Comparison of ENCODE assay signal across 10 mouse cellular contexts in genomic region chr2:72785365-72786043, GRCm38 (mm10).
DNase-seq lines count a peak whose midpoint lies in the region; ATAC-seq and TF ChIP-seq lines count a peak whose summit lies in the region.
"Had no signal": no experiment of that assay in that cellular context is flagged by ENCODE, and none has a peak within 500 bp of the region (broad histone marks: within the 10 kb centered on the region; RNA-seq: fewer than 3 reads in every experiment).

No protein-coding gene starts in this region.

- DNase-seq in kidney, postnatal 36 days = peak; percentile 19 to 29
- no peak for DNase-seq in liver, embryonic 11.5 days (ENCODE audit: low spot score)
- no peak for DNase-seq in stomach, postnatal 0 days (ENCODE audit: low spot score)
- DNase-seq in embryo, embryonic 10.5 days (ENCODE audit: low spot score) = no peak
- no peak for DNase-seq in adipocyte (ENCODE audit: low spot score)
- DNase-seq: cerebellum, adult 9-11 months; thymus, postnatal 14 days had no signal

- H3K9ac ChIP-seq in kidney, embryonic 15.5 days = no peak overlapping the region
- no peak overlapping the region for H3K9ac ChIP-seq in liver, embryonic 11.5 days (ENCODE audit: low read depth, low read length)
- no peak overlapping the region for H3K9ac ChIP-seq in stomach, postnatal 0 days (ENCODE audit: low read length)

- H3K36me3 ChIP-seq in kidney, embryonic 15.5 days = no peaks in the 10 kb centered on the region
- no peaks in the 10 kb centered on the region for H3K36me3 ChIP-seq in liver, embryonic 11.5 days (ENCODE audit: control insufficient read depth, insufficient read depth, low read length)
- no peaks in the 10 kb centered on the region for H3K36me3 ChIP-seq in stomach, postnatal 0 days (ENCODE audit: control insufficient read depth, insufficient read depth, low read length)

- H3K27ac ChIP-seq in kidney, embryonic 15.5 days = no peak overlapping the region
- peak overlapping the region; percentile 71 for H3K27ac ChIP-seq in liver, embryonic 11.5 days (ENCODE audit: low read depth, low read length)
- H3K27ac ChIP-seq in stomach, postnatal 0 days (replicated peaks) = no peak overlapping the region

- no peak for ATAC-seq in kidney, embryonic 15.5 days (replicated peaks; ENCODE audit: low FRiP score)
- ATAC-seq in granulocyte monocyte progenitor cell, adult 5-6 weeks (replicated peaks; ENCODE audit: poor library complexity, severe bottlenecking) = peak; percentile 67
- ATAC-seq in liver, embryonic 11.5 days (replicated peaks; ENCODE audit: low FRiP score) = 0 out of 2 replicates have a peak, but pooled peaks have one; percentile 57
- ATAC-seq in stomach, postnatal 0 days (ENCODE audit: low FRiP score, low TSS enrichment) = peak; percentile 68; the same call in 1 of the 2 replicates
- ATAC-seq: forebrain, embryonic 14.5 days had no signal

- no peak overlapping the region for H3K4me3 ChIP-seq in kidney, embryonic 15.5 days (replicated peaks)
- H3K4me3 ChIP-seq in liver, embryonic 11.5 days (ENCODE audit: low read depth, low read length) = no peak overlapping the region
- no peak overlapping the region for H3K4me3 ChIP-seq in stomach, postnatal 0 days (ENCODE audit: low read depth, low read length)

- no peak for TF ChIP-seq CTCF in stomach, postnatal 0 days (IDR thresholded peaks at IDR 0.05; ENCODE audit: low read depth)

- H3K4me2 ChIP-seq in kidney, embryonic 15.5 days = no peak overlapping the region
- no peak overlapping the region for H3K4me2 ChIP-seq in liver, embryonic 11.5 days
- H3K4me2 ChIP-seq in stomach, postnatal 0 days (replicated peaks; ENCODE audit: low read depth) = no peak overlapping the region

- no peak for TF ChIP-seq EP300 in stomach, postnatal 0 days (optimal IDR thresholded peaks at IDR 0.05)

- 81% methylated on average over 8 of the region's 8 CpGs for WGBS in kidney, embryonic 15.5 days
- WGBS in liver, embryonic 11.5 days = 77% methylated on average over 8 of the region's 8 CpGs
- WGBS in stomach, postnatal 0 days = 72% methylated on average over 8 of the region's 8 CpGs

- H3K4me1 ChIP-seq in kidney, embryonic 15.5 days = no peaks in the 10 kb centered on the region
- no peaks in the 10 kb centered on the region for H3K4me1 ChIP-seq in liver, embryonic 11.5 days (replicated peaks; ENCODE audit: control insufficient read depth, insufficient read depth, low read length)
- no peaks in the 10 kb centered on the region for H3K4me1 ChIP-seq in stomach, postnatal 0 days (replicated peaks; ENCODE audit: control insufficient read depth, insufficient read depth)

- no peaks in the 10 kb centered on the region for H3K27me3 ChIP-seq in kidney, embryonic 15.5 days
- H3K27me3 ChIP-seq in liver, embryonic 11.5 days (replicated peaks; ENCODE audit: control insufficient read depth, insufficient read depth, low read length) = no peaks in the 10 kb centered on the region
- H3K27me3 ChIP-seq in stomach, postnatal 0 days (ENCODE audit: control insufficient read depth, insufficient read depth, low read length) = no peaks in the 10 kb centered on the region

- H3K9me3 ChIP-seq in kidney, embryonic 15.5 days (replicated peaks) = no peaks in the 10 kb centered on the region
- no peaks in the 10 kb centered on the region for H3K9me3 ChIP-seq in liver, embryonic 11.5 days (ENCODE audit: control insufficient read depth, low read length)
- H3K9me3 ChIP-seq in stomach, postnatal 0 days (ENCODE audit: control insufficient read depth, low read length) = no peaks in the 10 kb centered on the region

Comparison
In these comparisons a context has a peak if more than half of its experiments do, and no peak if none do; other contexts are left out.
1. DNase-seq: peak in kidney, postnatal 36 days (2 of 2); none in liver, embryonic 11.5 days (single experiment), stomach, postnatal 0 days (single experiment), embryo, embryonic 10.5 days (single experiment) and adipocyte (single experiment).